Comparison of ENCODE assay signal across 8 mouse cellular contexts in the genomic region with DNA sequence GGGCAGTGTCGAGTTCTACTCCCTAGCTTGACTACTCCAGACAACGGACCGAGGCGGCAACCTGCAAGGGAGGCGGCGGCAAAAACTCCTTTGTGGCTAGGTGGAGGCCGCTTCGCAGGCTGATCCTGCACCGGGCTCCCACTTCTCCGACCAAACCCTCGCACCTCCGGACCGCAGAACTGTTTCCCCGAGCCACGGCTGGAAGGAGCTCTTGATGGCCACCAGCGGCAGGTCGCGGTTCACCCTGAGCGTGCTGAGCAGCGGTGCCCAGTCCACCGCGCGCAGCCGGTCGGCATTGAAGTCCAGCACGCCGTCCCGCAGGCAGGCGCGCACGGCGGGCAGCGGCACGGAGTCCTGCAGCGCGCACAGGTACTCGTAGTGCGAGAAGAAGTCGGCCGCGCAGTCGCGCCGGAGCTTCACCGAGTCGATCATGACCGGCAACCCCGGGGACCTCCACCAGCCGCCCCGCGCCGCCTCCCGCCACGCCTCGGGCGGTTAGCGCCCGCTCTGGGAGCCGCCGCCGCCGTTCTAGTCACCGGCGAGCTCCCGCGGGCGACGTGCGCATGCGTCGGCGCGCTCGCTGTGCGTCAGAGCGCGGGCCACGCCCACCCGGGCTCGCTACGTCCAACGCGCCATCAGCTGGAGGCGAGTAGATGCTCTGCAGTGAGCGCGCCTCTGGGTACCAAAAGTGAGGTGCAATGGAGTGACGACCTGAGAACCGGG. TPM values are rescaled to one million over a fixed set of nuclear protein-coding genes. Genes with fewer than 3 reads are reported as not detected.
DNase-seq lines count a peak whose midpoint lies in the region; ATAC-seq and TF ChIP-seq lines count a peak whose summit lies in the region.

A gene (minus strand): TSS at position 541 of the 723 bp plus-strand sequence.

- intact Hi-C loops in left cerebral cortex, adult 2 months (cut with DNase I): loop anchor here (5.0 kb wide), 1 partner anchor 2002 kb away; no protein-coding TSS in a partner anchor

- H3K36me3 ChIP-seq in hindbrain, postnatal 0 days (ENCODE audit: insufficient read depth, low read length): no peaks in the 10 kb centered on the region

- H3K4me3 ChIP-seq in hindbrain, postnatal 0 days (ENCODE audit: low read length): peak within 1 kb of the TSS; percentile 93
- H3K4me3 ChIP-seq in left cerebral cortex, adult 2 months: peak within 1 kb of the TSS; percentile 81

- under 1% methylated on average over 88 of the region's 88 CpGs for WGBS in hindbrain, postnatal 0 days

- TF ChIP-seq CTCF in hindbrain, postnatal 0 days (IDR thresholded peaks at IDR 0.05; ENCODE audit: low read depth): peak; percentile 45
- TF ChIP-seq CTCF in left cerebral cortex, adult 2 months (IDR thresholded peaks at IDR 0.05): peak; percentile 14

- H3K4me1 ChIP-seq in hindbrain, postnatal 0 days (ENCODE audit: insufficient read depth, low read length): no peaks in the 10 kb centered on the region

- peak within 1 kb of the TSS; percentile 93 for H3K27ac ChIP-seq in hindbrain, postnatal 0 days
- peak within 1 kb of the TSS; percentile 86 for H3K27ac ChIP-seq in left cerebral cortex, adult 2 months

- no peaks in the 10 kb centered on the region for H3K27me3 ChIP-seq in hindbrain, postnatal 0 days (ENCODE audit: insufficient read depth, low read length)

- peak within 1 kb of the TSS; percentile 85 for H3K4me2 ChIP-seq in hindbrain, postnatal 0 days (ENCODE audit: low read depth, low read length)

- peak; percentile 91 for DNase-seq in T-cell, adult 2 months (ENCODE audit: low spot score)
- peak; percentile 92 to 94 for DNase-seq in cerebellum, postnatal 36 days
- peak; percentile 87 for DNase-seq in gastrocnemius, adult 18-20 months (ENCODE audit: low spot score)
- DNase-seq in hindbrain, postnatal 0 days (ENCODE audit: low spot score): peak; percentile 97
- DNase-seq in left cerebral cortex, adult 2 months (ENCODE audit: extremely low spot score in 1 of 2, low spot score in 2 of 2): peak; percentile 94 to 95
- DNase-seq in right cerebral cortex, adult 2 months (ENCODE audit: low spot score in 2 of 2): peak; percentile 89 to 91
- DNase-seq in urinary bladder, postnatal 14 days (ENCODE audit: low spot score): peak; percentile 90

- no peaks in the 10 kb centered on the region for H3K9me3 ChIP-seq in hindbrain, postnatal 0 days (ENCODE audit: low read length)

- ATAC-seq in hindbrain, postnatal 0 days: peak; percentile 94
- ATAC-seq in megakaryocyte, adult 5-6 weeks (ENCODE audit: poor library complexity, severe bottlenecking): peak; percentile 95

- peak within 1 kb of the TSS; percentile 85 for H3K9ac ChIP-seq in hindbrain, postnatal 0 days (replicated peaks; ENCODE audit: low read length)

RNA-seq across cellular contexts. Expression of the gene that starts here (rescaled TPM):
- total RNA-seq in gastrocnemius, adult 18-20 months (2021): 1 to 10 TPM; 2.5 to 2.6 TPM
- 15.5 and 28.0 TPM in 2 replicates for total RNA-seq in hindbrain, postnatal 0 days (2014; rRNA removed)
- 20.9 and 22.8 TPM in 2 replicates for polyA plus RNA-seq in hindbrain, postnatal 0 days (2015; fragmentation: Nextera tagmentation; extraction: Ambion mirVana)
- total RNA-seq in left cerebral cortex, adult 2 months (2021): 1 to 10 TPM; 8.9 to 9.3 TPM
- 11.7 and 12.1 TPM in 2 replicates for total RNA-seq in megakaryocyte, adult 5-6 weeks (2015)
- total RNA-seq in megakaryocyte, adult 5-6 weeks (2017): 13.4 and 13.8 TPM in 2 replicates

Comparison
In these comparisons a context has a peak if more than half of its experiments do, and no peak if none do; other contexts are left out.
1. Peak in every context shown above with its lines: DNase-seq, ATAC-seq, H3K4me3 ChIP-seq and H3K27ac ChIP-seq.